Mouse (Mus musculus): ENCODE measurements at regions not wholly inside any gene's neighbourhood (a gene's known extent, or its start where the extent isn't known, plus 50 kb on each side); places are given as distances from the start of the nearest gene placed in this dataset.

DNA sequence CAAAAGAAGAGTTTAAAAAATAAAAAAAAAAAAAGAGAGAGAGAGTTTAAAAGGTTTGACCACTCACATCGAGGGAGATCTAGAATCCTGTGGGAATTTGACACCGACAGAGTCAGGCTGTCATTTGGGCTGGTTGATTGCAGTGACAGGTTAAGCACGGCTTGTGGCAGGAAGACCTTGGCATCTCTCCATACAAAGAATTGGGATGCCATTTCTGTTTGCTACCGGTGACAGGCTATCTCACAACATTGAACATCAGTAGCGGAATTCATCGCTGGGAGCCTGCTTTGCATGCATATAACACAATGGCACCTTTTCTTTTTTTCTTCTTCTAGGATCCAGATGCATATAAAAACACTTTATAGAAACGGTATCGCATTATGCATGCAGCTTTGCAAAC is 53.7 kb upstream of the Gm26657 start:
- 67% methylated on average over 8 of the region's 8 CpGs for WGBS

DNA sequence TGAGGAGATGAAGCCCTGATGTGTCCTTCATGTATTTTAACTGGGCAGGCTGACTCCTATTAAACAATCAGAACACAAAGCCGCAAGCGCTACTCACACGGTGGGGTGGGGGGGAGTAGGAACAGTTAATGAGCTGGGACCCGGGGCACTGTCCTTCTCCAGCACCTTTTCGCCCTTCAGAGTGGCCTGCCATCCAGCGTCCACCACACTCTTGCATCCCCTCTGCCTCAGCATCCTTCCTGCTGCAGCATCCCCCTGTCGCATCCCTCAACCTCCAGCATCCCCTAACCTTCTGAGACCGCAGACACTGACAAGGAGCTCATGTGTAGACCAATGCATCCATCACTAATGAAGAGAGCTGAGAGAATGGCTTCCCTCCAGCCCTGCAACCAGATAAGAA is 54.2 kb upstream of the Gm26657 start:
- no peak for DNase-seq (ENCODE audit: low read depth, low spot score)
- WGBS, result 57% methylated on average over 8 of the region's 8 CpGs

More for the DNA sequence above, 53.7 kb upstream of the Gm26657 start:
- no peak for DNase-seq (ENCODE audit: low read depth, low spot score)

DNA sequence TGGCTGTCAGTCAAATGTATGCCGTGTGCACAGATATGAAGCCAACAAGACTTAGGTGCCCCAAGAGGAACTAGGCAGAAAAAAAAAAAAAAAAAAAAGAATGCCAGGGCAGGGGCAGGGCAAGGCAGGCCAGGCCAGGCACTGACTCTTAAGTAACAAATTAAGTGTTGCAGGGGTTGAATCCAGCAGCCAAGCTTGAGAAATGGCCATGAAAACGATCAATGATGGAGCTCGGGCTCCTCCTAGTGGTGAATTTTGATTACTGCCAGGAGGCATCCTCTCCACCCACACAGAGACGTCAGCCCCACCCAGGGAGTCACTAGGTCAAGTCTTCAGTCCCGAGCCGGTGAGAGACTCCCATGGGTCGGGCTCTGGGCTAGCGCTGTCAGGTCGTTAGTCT is 54.7 kb upstream of the Gm26657 start:
- peak; percentile 71 for DNase-seq (ENCODE audit: low read depth, low spot score)
- 5% methylated on average over 9 of the region's 9 CpGs for WGBS

DNA sequence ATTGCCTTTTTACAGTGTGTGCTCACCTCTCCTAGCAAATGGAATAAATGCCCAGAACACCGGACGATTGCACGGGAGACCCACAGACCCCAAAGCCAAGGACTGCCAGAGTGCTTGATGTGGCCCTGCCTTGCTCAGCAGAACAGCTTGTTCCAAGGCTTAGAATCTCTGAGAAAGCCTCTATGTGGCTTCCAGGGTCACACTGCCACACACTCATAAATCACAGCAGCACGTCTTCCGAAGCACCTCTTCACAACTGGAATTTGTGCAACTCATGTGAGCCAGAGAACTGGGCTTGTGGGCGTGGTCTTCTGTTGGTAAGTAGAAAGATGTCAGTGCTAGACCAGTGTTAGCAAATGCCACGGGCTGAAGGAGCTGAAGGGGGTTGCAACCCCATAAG is 55.8 kb upstream of the Gm26657 start:
- WGBS, result 74% methylated on average over 7 of the region's 7 CpGs
- DNase-seq (ENCODE audit: low read depth, low spot score), result no peak

DNA sequence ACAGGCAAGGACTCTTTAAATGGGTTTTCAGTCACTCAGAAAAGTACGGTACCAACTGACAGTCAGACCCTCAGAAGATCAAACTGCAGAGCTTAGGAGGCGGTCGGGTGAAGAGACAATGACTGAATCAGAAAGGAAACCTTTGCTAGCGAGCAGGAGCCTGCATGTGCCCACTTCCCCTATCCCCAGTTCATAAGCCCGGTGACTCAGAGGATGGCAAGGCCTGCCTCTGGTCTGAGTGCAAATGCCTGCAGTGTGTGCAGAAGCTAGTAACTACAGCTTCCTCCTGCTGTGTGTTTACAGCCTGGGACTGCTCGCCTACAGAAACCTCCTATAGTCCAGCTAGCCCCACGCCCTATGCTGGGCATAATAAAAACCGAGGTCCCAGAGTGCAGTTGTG is 58.7 kb upstream of the Gm26657 start:
- WGBS, result 50% methylated on average over 8 of the region's 8 CpGs
- DNase-seq (ENCODE audit: low read depth, low spot score), result peak; percentile 19

DNA sequence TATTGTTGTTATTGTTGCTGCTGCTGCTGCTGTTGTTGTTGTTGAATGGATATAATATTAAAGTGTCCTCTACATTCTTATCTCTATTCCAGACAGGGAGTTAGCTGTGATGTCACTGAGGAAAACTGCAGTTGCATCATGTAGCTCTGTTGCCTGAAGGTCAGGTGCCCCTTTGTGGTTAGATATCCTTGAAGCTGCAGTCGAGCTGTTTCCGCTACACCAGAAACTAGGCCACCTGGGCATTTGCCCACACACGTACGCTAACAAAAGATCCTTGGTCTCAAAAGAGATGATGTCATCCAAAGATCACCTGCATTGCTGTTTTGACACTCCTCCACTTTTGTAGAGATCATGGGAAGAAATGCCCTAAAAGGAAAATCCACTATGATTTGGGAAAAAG is 66.0 kb upstream of the Gm26657 start:
- 56% methylated on average over 4 of the region's 4 CpGs for WGBS
- DNase-seq (ENCODE audit: low read depth, low spot score), result no peak

DNA sequence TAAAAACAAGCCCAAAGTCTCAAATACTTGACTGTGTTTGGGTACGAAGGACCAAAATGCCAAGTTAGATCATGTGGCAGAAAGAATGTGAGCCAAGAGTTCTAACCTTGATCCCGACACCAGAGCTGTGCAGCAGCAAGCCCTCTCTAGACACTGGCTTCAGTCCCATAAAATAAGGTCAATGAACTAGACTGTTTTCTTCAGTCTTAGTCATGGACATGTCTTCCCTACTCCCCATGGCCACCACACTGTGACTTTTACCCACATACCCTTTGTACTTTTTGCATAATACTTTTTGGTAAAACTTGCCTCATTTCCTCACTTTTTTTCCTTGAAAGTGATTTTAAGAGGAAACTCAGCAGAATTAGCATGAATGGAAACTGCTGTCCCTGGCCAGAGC is 74.9 kb upstream of the Gm26657 start:
- 75% methylated on average over 2 of the region's 2 CpGs for WGBS
- DNase-seq (ENCODE audit: low read depth, low spot score), result no peak

DNA sequence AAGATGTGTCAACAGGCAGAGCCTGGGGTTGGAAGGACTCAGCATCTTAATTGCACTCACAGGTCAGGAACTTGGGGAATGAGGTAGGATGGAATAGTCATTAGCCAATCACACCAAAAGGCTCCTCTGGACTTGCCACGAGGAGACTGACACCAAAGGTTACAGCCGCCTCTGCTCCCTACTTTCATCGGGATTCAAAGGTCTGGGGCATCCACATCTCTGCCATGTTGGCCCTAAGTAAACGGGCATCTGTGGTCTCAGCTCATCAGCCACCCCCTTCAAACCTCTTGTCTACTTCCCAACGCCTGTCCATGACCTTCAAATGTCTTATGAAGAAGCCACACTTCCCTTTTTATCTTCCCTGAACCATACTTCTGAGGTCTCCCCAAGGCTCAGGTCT is 78.1 kb upstream of the Gm26657 start:
- WGBS, result 72% methylated on average over 5 of the region's 5 CpGs
- no peak for DNase-seq (ENCODE audit: low read depth, low spot score)

DNA sequence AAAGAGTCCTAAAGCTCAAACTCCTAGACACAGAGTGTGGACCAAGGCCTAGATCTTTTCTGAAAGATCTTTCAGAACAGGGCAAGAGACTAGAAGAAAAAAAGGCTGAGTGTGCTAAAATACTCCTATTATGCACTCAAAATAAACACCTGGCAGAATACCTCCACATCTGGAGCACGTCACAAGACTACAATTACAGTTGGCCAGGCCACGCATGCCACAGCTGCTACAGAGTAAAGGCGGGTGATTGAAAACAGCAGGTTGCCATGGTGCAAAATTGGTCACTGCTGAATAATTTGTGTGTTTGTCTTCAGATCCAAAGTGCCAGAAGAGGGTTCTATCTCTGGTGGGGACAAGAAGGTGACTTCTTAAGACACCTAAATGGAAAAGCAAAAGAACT is 82.8 kb upstream of the Gm26657 start:
- 68% methylated on average over 3 of the region's 3 CpGs for WGBS
- no peak for DNase-seq (ENCODE audit: low read depth, low spot score)

DNA sequence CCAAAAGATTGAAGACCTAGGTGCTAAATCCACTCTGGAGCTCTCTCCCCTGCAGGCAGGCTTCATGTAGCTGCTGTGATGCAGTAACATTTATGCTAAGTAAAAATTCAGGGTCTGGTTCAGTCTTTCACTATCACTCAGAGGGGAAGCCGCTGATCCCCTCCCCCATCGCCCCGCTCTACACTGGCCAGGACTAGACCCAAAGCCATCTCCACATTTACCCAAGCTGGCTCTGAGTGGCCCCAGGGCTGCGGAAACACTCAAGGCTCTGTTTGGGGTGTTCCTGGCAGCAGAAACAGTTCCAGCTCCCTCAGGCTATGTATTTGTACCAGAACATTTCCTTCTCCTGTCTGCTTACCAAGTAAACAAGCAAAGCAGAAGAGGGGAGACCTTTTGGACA is 85.5 kb upstream of the Gm26657 start:
- WGBS, result 88% methylated on average over 4 of the region's 4 CpGs

DNA sequence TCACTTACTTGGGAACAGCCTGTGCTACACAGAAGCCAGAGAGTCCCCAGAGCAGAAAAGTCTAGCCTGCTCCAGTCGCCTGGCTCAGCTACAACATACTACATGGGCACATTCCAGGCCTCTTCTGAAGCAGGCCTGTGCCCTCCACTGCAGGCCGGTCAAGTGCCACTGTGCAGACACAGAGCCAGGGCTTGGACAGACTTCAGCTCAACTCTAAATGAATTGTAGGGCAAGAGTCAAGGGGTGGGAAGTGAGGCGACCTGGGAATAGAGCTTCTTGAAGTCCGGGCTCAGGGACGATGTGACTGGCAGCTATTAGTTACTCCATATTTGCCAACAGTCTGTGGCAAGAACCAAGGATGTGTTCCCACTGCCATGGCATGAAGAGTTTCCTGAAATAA is 87.1 kb upstream of the Gm26657 start:
- WGBS, result 85% methylated on average over 5 of the region's 5 CpGs

More for the DNA sequence above, 85.5 kb upstream of the Gm26657 start:
- DNase-seq (ENCODE audit: low read depth, low spot score), result no peak

DNA sequence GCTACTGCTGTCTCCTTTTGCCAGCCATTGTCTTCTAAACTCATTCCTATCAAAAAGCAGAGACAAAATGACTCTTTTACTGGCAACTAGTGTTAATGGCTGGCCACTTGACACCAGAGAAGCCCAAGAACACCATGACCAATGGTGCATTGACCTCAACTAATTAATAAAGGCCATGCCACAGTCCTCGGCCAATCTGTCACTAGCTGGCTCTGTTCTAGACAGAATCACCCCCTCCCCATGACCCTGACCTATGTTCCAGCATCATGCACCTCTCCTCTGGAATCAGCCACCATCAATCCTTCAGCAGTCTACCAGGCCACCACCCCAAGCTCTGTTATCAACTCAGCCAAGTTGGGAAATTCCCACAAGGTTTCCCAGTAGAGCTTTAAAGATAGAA is 90.1 kb upstream of the Gm26657 start:
- WGBS, result 94% methylated on average over 1 of the region's 1 CpGs
- no peak for DNase-seq (ENCODE audit: low read depth, low spot score)

More for the DNA sequence above, 87.1 kb upstream of the Gm26657 start:
- DNase-seq (ENCODE audit: low read depth, low spot score), result no peak

DNA sequence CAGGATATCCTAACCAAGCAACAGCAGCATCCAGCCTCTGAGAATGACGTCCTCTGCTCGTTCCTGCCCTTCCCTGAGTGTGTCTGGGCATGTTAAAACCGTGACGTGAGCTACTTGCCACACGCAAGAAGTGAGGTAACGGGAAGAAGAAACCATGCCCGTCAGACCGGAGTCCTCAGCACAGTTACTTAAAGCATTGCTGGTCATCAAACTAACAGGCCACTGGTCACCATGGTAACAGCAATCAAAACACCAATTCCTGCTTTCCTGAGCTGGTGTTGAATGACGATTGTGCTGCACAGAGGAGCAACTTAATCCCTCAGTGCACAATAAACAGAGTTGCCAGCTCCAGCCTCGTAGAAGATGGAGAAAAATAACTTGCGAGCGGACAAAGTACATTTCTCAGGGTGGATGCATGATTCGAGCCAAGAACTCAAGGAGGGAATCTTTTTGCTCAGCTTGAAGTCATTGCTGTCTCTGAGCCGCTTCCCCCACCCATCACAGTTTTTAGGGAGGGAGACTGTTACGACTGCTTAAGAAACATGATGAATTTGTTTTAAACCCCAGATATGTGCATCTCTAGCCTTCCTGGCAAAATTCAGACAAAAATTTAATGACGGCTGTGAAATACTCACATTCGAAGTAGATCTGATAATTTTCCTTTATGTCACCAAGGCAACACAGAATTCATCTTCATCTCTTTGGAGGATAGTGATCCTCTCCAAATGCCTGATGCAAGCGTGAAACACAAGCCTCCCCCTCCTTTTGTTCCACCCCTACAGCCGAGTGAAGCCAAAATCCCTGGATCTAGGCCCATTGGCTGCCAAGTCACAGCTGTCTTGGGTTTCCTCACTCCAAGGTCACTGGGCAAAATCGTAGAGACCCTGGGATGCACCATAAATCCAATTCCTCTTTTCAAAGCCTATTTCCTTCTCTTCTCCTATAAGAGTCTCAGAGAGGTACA is 95.6 kb upstream of the Gm26657 start:
- DNase-seq (ENCODE audit: low read depth, low spot score), result no peak
- 32% methylated on average over 20 of the region's 20 CpGs for WGBS

DNA sequence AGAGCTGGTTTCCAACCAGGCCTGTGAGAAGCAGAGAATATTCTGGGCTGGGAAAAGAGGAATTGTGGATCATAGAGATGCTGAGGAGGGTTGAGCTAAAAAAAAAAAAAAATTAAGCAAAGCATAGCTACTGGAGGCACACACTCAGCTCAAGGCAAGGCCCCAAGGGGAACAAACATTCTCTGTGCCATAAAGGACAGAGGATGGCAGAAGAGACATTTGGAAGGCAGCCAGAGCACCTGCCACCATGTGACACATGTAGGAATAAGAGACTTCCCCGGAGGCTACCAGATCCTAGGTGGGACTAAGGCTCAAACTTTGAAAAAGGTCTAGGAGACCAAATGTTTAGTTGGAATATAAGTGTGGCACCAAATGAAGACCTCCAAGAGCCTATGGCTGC is 96.4 kb upstream of the Gm26657 start:
- no peak for DNase-seq (ENCODE audit: low read depth, low spot score)
- 18% methylated on average over 1 of the region's 1 CpGs for WGBS

DNA sequence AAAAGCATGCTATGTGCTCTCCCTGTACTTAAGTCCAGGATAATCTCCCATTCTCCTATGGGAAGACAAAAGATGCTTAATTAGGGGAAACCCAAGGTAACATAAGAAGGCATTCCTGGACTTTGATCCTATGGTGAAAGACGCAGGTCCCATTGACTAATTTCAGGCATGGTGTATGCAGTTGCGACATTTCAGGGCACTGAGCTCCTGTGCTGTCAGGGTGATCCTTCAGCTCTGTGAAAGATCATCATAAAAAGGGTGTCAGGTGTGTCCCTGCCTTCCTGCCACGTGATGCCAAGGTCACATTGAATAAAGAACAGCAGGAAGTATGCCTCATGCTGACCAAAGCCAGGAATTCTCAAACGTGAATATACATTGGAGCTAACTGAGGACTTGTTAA is 100.2 kb upstream of the Gm26657 start:
- peak; percentile 37 for DNase-seq (ENCODE audit: low read depth, low spot score)
- WGBS, result 19% methylated on average over 4 of the region's 4 CpGs

DNA sequence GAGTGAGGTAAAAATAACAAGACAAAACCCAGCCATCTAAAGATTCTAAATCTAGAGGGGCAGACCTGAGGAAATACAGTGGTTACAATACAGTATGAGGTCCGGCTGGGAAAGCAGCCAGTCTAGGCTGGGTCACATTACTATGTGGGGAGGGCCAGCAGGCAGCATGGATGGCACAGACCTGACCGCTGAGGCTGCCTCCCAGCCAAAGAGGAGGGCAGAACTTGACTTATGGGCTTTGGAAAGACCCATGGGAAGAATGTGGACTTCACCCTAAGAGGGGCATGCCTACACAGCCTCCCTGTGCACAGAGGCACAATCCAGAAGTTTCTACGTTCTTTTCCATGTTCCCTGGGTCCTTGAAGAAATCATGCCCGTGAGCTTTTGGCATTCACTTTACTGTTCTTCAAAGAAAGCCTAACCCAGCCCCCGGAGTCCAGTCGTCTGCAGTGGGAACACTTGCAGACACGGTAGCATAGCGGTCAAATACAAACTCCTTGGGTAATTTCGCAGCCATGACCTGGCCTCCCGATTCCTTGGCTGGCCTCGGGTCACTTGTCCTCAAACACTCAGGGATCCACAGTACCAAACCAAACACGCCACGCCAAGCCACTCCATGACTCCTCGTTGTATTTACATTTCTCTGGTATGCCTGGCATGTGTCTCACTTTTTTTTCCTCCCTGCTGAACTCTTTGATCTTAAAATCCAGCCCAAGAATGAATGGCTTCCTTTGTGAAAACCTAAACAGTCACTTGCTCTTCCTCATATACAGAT is 101.0 kb upstream of the Gm26657 start:
- 26% methylated on average over 14 of the region's 14 CpGs for WGBS
- no peak for DNase-seq (ENCODE audit: low read depth, low spot score)

DNA sequence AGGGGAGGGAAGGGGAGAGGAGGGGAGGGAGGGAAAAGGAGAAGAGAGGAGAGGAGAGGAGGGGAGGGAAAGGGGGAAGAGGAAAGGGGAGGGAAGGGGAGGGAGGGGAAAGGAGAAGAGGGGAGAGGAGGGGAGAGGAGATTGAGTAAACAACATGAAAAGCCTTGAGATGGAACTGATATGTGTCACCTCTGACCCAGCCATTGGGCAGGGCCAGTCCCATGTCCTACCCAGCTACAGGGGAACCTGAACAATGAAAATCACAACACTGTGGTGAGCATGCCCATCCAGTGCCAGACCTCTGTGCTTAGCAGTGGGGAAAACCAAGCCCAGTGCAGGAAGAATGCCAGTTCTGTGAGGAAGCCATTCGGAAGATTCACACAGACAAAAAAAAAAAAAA is 103.6 kb upstream of the Gm26657 start:
- WGBS, result 74% methylated on average over 1 of the region's 1 CpGs
- no peak for DNase-seq (ENCODE audit: low read depth, low spot score)

DNA sequence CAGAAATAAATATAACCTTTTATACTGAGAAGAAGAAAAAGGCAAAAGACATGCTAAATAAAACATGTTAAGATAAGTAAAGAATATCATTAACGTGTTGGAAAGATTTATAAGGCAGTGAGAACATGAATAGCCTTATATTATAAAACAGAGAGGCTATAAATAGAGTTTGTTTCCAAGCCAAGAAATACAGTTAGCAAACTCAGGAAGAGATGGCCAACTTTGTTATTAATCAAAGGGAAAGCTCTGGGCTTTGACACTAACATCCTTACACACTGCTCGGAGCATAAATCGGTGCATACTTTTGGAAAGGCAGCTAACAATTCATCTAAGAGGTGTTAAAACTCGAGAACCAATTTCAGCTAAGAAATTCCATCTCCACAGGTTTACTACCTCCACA is 106.3 kb upstream of the Gm26657 start:
- WGBS, result 43% methylated on average over 4 of the region's 4 CpGs
- DNase-seq (ENCODE audit: low read depth, low spot score), result no peak

DNA sequence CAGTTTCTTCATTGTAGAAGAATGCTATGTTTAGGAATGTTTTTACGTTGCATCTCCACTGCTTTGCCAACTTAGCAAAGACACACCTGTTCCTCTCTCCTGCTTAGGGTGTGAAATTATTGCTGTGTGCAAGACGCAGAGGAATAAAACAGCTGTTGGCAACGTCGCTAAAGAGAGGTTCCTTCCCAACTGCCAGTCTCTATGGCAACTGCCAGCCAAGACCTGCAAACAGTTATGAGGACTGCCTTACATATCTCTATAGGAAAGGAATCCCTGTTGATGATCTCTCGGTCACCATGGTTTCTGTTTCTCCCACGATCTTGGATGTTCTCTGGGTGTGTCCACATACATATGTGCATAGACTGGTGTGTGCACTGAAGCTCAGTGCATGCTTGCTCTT is 109.6 kb upstream of the Gm26657 start:
- WGBS, result 24% methylated on average over 6 of the region's 6 CpGs
- no peak for DNase-seq (ENCODE audit: low read depth, low spot score)

DNA sequence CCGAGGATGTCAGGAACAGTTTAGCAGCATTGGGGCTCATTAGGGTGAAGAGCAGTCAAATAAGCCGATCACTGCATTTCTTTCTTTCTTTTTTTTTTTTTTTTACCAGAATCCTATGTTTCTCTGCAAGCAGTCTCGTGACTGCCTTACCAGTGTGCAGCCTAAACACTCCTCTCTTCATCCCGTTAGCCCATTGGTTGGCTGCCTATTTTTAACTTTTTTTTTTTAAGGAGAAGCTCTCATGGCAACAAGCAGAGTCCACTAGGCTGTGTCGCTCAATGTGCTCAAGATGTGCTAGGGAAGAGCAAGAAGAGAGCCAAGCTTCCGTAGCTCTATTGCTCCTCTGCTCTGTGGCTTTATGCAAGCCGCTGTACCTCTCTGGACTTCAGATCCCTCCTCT is 112.7 kb upstream of the Gm26657 start:
- no peak for DNase-seq (ENCODE audit: low read depth, low spot score)
- 80% methylated on average over 7 of the region's 7 CpGs for WGBS

DNA sequence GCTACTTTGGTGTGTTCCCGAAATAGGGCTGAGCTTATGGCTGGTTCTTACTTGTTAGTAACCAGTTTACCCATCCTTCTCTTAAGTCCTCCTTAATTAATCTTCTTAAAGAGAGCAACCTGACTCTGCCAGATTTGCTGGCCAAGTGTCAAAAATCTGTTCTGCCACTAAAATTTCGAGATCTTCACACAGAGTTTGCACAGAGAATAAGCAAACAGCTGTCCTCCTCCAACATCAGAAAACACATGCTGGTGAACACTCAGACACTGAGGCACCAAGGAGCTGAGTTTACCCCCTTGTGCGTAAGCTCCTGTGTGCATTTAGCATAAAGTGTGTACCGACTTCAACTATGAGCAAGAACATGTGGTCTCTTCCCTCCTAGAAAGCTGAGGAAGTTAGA is 118.1 kb upstream of the Gm26657 start:
- DNase-seq (ENCODE audit: low read depth, low spot score), result no peak
- 73% methylated on average over 4 of the region's 4 CpGs for WGBS
